Mouse (Mus musculus) MEL (cell line): ENCODE results near the gene Heatr6. TPM values are rescaled to one million over a fixed set of nuclear protein-coding genes. Genes with fewer than 3 reads are reported as not detected.

ENCODE experiments used
- DNase-seq: peaks from one replicate; pipeline ENCODE4 v3.0.0; 2011; ENCODE audit warnings: low read depth, low spot score
- H3K27ac ChIP-seq: 2 replicates; pipeline ENCODE4 v1.5.1; 2012; ENCODE audit warnings: low read depth, mild to moderate bottlenecking, control low read depth, low read length, moderate library complexity; ENCODE audit not compliant: control insufficient read depth
- H3K27me3 ChIP-seq, 2 experiments: fragments of 150-350 bp in 1 of 2; sonication (generic) in 1 of 2; 2 replicates each; pipeline ENCODE4 v1.6.1; 2012; ENCODE audit warnings: low read length in 2 of 2, mild to moderate bottlenecking in 2 of 2, improper control_type of control experiment in 1 of 2, moderate library complexity in 1 of 2; ENCODE audit not compliant: insufficient read depth in 2 of 2, control insufficient read depth in 1 of 2
- H3K36me3 ChIP-seq, 2 experiments: 2 replicates each; pipeline ENCODE4 v1.6.1; 2012 to 2014; ENCODE audit warnings: low read length in 2 of 2, improper control_type of control experiment in 1 of 2, inconsistent platforms in 1 of 2, mild to moderate bottlenecking in 1 of 2; ENCODE audit not compliant: insufficient read depth in 2 of 2, control insufficient read depth in 1 of 2
- H3K4me1 ChIP-seq, 2 experiments: fragments of 150-350 bp in 1 of 2; sonication (generic) in 1 of 2; 2 replicates each; pipeline ENCODE4 v1.6.1; 2012; ENCODE audit warnings: low read length in 2 of 2, improper control_type of control experiment in 1 of 2, mild to moderate bottlenecking in 1 of 2; ENCODE audit not compliant: insufficient read depth in 2 of 2, control insufficient read depth in 1 of 2
- H3K4me3 ChIP-seq, 2 experiments: fragments of 150-350 bp in 1 of 2; sonication (generic) in 1 of 2; 2 replicates each; pipeline ENCODE4 v1.5.1; 2012; ENCODE audit warnings: low read depth in 2 of 2, low read length in 2 of 2, mild to moderate bottlenecking in 2 of 2, moderate library complexity in 2 of 2, control low read depth in 1 of 2, improper control_type of control experiment in 1 of 2; ENCODE audit not compliant: control insufficient read depth in 1 of 2, insufficient read depth in 1 of 2
- H3K79me2 ChIP-seq: 2 replicates; pipeline ENCODE4 v1.6.1; 2012; ENCODE audit warnings: mild to moderate bottlenecking, low read length, moderate library complexity; ENCODE audit not compliant: control insufficient read depth, poor library complexity, insufficient read depth
- H3K9ac ChIP-seq: 2 replicates; pipeline ENCODE4 v1.6.1; 2012; ENCODE audit warnings: low read depth, mild to moderate bottlenecking, control low read depth, low read length, moderate library complexity; ENCODE audit not compliant: control insufficient read depth, poor library complexity, severe bottlenecking
- H3K9me3 ChIP-seq: fragments of 150-350 bp; sonication (generic); replicated peaks from 2 replicates; pipeline ENCODE4 v1.6.1; 2012; ENCODE audit warnings: mild to moderate bottlenecking, low read length, improper control_type of control experiment, moderate library complexity; ENCODE audit not compliant: insufficient read depth
- CHD1 ChIP-seq: IDR thresholded peaks from 2 replicates; pipeline ENCODE4 v1.6.1; 2012; ENCODE audit warnings: low read depth, mild to moderate bottlenecking, inconsistent platforms, low read length, improper control_type of control experiment
- ELF1 ChIP-seq: IDR thresholded peaks from 2 replicates; pipeline ENCODE4 v1.6.1; 2014; ENCODE audit warnings: low read depth, mild to moderate bottlenecking, inconsistent platforms, low read length, improper control_type of control experiment, moderate library complexity
- ETS1 ChIP-seq: IDR thresholded peaks from 2 replicates; pipeline ENCODE4 v1.6.1; 2012; ENCODE audit warnings: low read depth, mild to moderate bottlenecking, inconsistent platforms, low read length, improper control_type of control experiment, moderate library complexity
- GABPA ChIP-seq: IDR thresholded peaks from 2 replicates; pipeline ENCODE4 v1.6.1; 2012; ENCODE audit warnings: low read depth, mild to moderate bottlenecking, inconsistent platforms, low read length, improper control_type of control experiment, moderate library complexity
- GATA1 ChIP-seq: IDR thresholded peaks from 2 replicates; pipeline ENCODE4 v1.6.1; 2011; ENCODE audit warnings: low read depth, low read length, improper control_type of control experiment
- HCFC1 ChIP-seq: IDR thresholded peaks from 2 replicates; pipeline ENCODE4 v1.6.1; 2012; ENCODE audit warnings: low read depth, mild to moderate bottlenecking, inconsistent platforms, low read length, improper control_type of control experiment, moderate library complexity
- JUND ChIP-seq: IDR thresholded peaks from 2 replicates; pipeline ENCODE4 v1.6.1; 2011; ENCODE audit warnings: low read depth, mild to moderate bottlenecking, improper control_type of control experiment, low read length
- MAFK ChIP-seq: IDR thresholded peaks from 2 replicates; pipeline ENCODE4 v1.6.1; 2011; ENCODE audit warnings: low read depth, mild to moderate bottlenecking, low read length, improper control_type of control experiment, borderline replicate concordance
- MAX ChIP-seq: IDR thresholded peaks from 2 replicates; pipeline ENCODE4 v1.6.1; 2011; ENCODE audit warnings: low read length, improper control_type of control experiment
- MAZ ChIP-seq: IDR thresholded peaks from 2 replicates; pipeline ENCODE4 v1.6.1; 2012; ENCODE audit warnings: low read depth, mild to moderate bottlenecking, inconsistent platforms, low read length, improper control_type of control experiment
- MXI1 ChIP-seq: IDR thresholded peaks from 2 replicates; pipeline ENCODE4 v1.6.1; 2011; ENCODE audit warnings: mild to moderate bottlenecking, low read depth, low read length, improper control_type of control experiment
- MYB ChIP-seq: IDR thresholded peaks from 2 replicates; pipeline ENCODE4 v1.6.1; 2011; ENCODE audit warnings: mild to moderate bottlenecking, low read depth, low read length, improper control_type of control experiment
- MYC ChIP-seq: IDR thresholded peaks from 2 replicates; pipeline ENCODE4 v1.6.1; 2011; ENCODE audit warnings: low read depth, mild to moderate bottlenecking, low read length, improper control_type of control experiment, moderate library complexity
- NRF1 ChIP-seq: IDR thresholded peaks from 2 replicates; pipeline ENCODE4 v1.6.1; 2014; ENCODE audit warnings: low read depth, mild to moderate bottlenecking, inconsistent platforms, low read length, improper control_type of control experiment, moderate library complexity; ENCODE audit not compliant: poor library complexity, insufficient read depth, severe bottlenecking
- POLR2AphosphoS5 ChIP-seq: IDR thresholded peaks from 2 replicates; pipeline ENCODE4 v1.6.1; 2012; ENCODE audit warnings: low read depth, borderline replicate concordance, mild to moderate bottlenecking, inconsistent platforms, low read length, moderate library complexity, mixed read lengths
- RCOR1 ChIP-seq: IDR thresholded peaks from 2 replicates; pipeline ENCODE4 v1.6.1; 2012; ENCODE audit warnings: low read depth, mild to moderate bottlenecking, inconsistent platforms, low read length, improper control_type of control experiment
- SMC3 ChIP-seq: IDR thresholded peaks from 2 replicates; pipeline ENCODE4 v1.6.1; 2011; ENCODE audit warnings: low read depth, low read length, improper control_type of control experiment
- TAL1 ChIP-seq: IDR thresholded peaks from 2 replicates; pipeline ENCODE4 v1.6.1; 2012; ENCODE audit warnings: mild to moderate bottlenecking, inconsistent platforms, low read length, moderate library complexity, mixed read lengths
- TBP ChIP-seq: IDR thresholded peaks from 2 replicates; pipeline ENCODE4 v1.8.0; 2011; ENCODE audit warnings: low read depth, low read length, improper control_type of control experiment
- TCF12 ChIP-seq: IDR thresholded peaks from 2 replicates; pipeline ENCODE4 v1.6.1; 2014; ENCODE audit warnings: low read depth, mild to moderate bottlenecking, inconsistent platforms, low read length, improper control_type of control experiment, moderate library complexity
- USF1 ChIP-seq: IDR thresholded peaks from 2 replicates; pipeline ENCODE4 v1.6.1; 2014; ENCODE audit warnings: low read depth, mild to moderate bottlenecking, inconsistent platforms, low read length, improper control_type of control experiment, moderate library complexity
- ZC3H11A ChIP-seq: IDR thresholded peaks from 2 replicates; pipeline ENCODE4 v1.6.1; 2012; ENCODE audit warnings: low read depth, mild to moderate bottlenecking, inconsistent platforms, low read length, improper control_type of control experiment
- ZKSCAN1 ChIP-seq: IDR thresholded peaks from 2 replicates; pipeline ENCODE4 v1.6.1; 2012; ENCODE audit warnings: low read depth, mild to moderate bottlenecking, inconsistent platforms, low read length, improper control_type of control experiment, moderate library complexity
- ZMIZ1 ChIP-seq: IDR thresholded peaks from 2 replicates; pipeline ENCODE4 v1.6.1; 2012; ENCODE audit warnings: low read depth, mild to moderate bottlenecking, inconsistent platforms, low read length, improper control_type of control experiment, moderate library complexity
- ZNF384 ChIP-seq: IDR thresholded peaks from 2 replicates; pipeline ENCODE4 v1.6.1; 2012; ENCODE audit warnings: low read depth, mild to moderate bottlenecking, inconsistent platforms, low read length, improper control_type of control experiment
- polyA plus RNA-seq, 2 experiments: library from polyadenylated mRNA; stranded (reverse) in 1 of 2; unstranded in 1 of 2; fragments of >175 nt in 1 of 2; fragments of >200 nt in 1 of 2; gene quantifications; 2 replicates each; pipeline versions ENCODE4 v1.2.1 to v1.2.4; 2012; ENCODE audit warnings: low replicate concordance in 2 of 2, low read depth in 1 of 2; ENCODE audit not compliant: insufficient read length in 2 of 2, insufficient read depth in 1 of 2, missing spikeins in 1 of 2
- total RNA-seq: library from RNA; depleted of rRNA; stranded (reverse); fragments of 300-350 nt; gene quantifications from 2 replicates; pipeline ENCODE4 v1.2.3, GENCODE M21; 2012

Heatr6 gene
- total and polyA plus RNA-seq, 3 experiments, result 17.3 to 21.2 TPM; not detected in 1

GRCm38 (mm10) chr11:83743525-83743924, 10.0 kb upstream of the Heatr6 start:
- Histone ChIP-seq H3K9ac (no peak overlapping the region), H3K4me1 (no peaks in the 10 kb centered on the region), H3K9me3 (no peaks in the 10 kb centered on the region), H3K27ac (no peak overlapping the region), H3K4me3 (no peak overlapping the region), H3K79me2 (no peaks in the 10 kb centered on the region), H3K36me3 (no peaks in the 10 kb centered on the region), H3K27me3 (peaks cover 33 to 49% of the 10 kb centered on the region in 2 experiments)
- DNase-seq, result no peak
- TF ChIP-seq GATA1, result no peak
- no peak for TF ChIP-seq ELF1
- no peak for TF ChIP-seq ZNF384
- no peak for TF ChIP-seq POLR2AphosphoS5
- no peak for TF ChIP-seq MYB
- TF ChIP-seq MAFK, result no peak
- TF ChIP-seq SMC3, result no peak
- no peak for TF ChIP-seq MAZ
- TF ChIP-seq MXI1, result no peak
- TF ChIP-seq USF1, result no peak
- TF ChIP-seq HCFC1, result no peak
- no peak for TF ChIP-seq JUND
- TF ChIP-seq TCF12, result no peak
- TF ChIP-seq MAX, result no peak
- no peak for TF ChIP-seq ZMIZ1
- no peak for TF ChIP-seq TBP
- no peak for TF ChIP-seq GABPA
- TF ChIP-seq MYC, result no peak

GRCm38 (mm10) chr11:83746152-83746551, 7.3 kb upstream of the Heatr6 start:
- no peak overlapping the region for H3K9ac ChIP-seq
- TF ChIP-seq SMC3 (no peak), ZKSCAN1 (no peak), ETS1 (no peak), ZC3H11A (no peak), CHD1 (no peak), NRF1 (no peak), MAFK (no peak), TAL1 (no peak), MAZ (no peak), RCOR1 (no peak)
- TF ChIP-seq, all 39 proteins: peak for 0
- Histone ChIP-seq H3K27ac (no peak overlapping the region), H3K27me3 (peaks cover 32 to 50% of the 10 kb centered on the region in 2 experiments), H3K4me1 (no peaks in the 10 kb centered on the region), H3K79me2 (no peaks in the 10 kb centered on the region), H3K36me3 (no peaks in the 10 kb centered on the region), H3K4me3 (no peak overlapping the region), H3K9me3 (no peaks in the 10 kb centered on the region)
- no peak for DNase-seq
